Mouse (Mus musculus): ENCODE data around the gene Abcb1b. TPM values are rescaled to one million over a fixed set of nuclear protein-coding genes. Genes with fewer than 3 reads are reported as not detected.

Gene Abcb1b
- polyA plus RNA-seq (2014; fragmentation: Nextera tagmentation; extraction: Ambion mirVana): 0.98 and 1.4 TPM in 2 replicates

- peaks cover 0 to 5% of the 10 kb centered on the region in 2 experiments; a peak in 1 of 4 replicates for H3K4me1 ChIP-seq (ENCODE audit: control insufficient read depth in 2 of 2, insufficient read depth in 2 of 2, low read length in 2 of 2)
- peak within 1 kb of the TSS; percentile 49 to 60 for H3K4me3 ChIP-seq (ENCODE audit: control insufficient read depth in 1 of 2, insufficient read depth in 1 of 2, low read depth in 1 of 2, low read length in 2 of 2)
- no peaks in the 10 kb centered on the region for H3K27me3 ChIP-seq (ENCODE audit: control insufficient read depth, insufficient read depth, low read length)
- H3K9me3 ChIP-seq (ENCODE audit: control insufficient read depth, low read length): no peaks in the 10 kb centered on the region
- no peak within 1 kb of the TSS for H3K27ac ChIP-seq (replicated peaks in 1 of 2; ENCODE audit: control insufficient read depth in 1 of 2, insufficient read depth in 1 of 2, low read depth in 2 of 2, low read length in 2 of 2)
- H3K9ac ChIP-seq (ENCODE audit: low read length): peak within 1 kb of the TSS; percentile 69
- H3K4me2 ChIP-seq (ENCODE audit: low read length): peak within 1 kb of the TSS; percentile 98
- H3K36me3 ChIP-seq (ENCODE audit: control insufficient read depth, insufficient read depth, low read length): no peaks in the 10 kb centered on the region
- peak; percentile 54; the same call in 1 of the 2 replicates for ATAC-seq (ENCODE audit: insufficient number of reproducible peaks, insufficient read depth, low FRiP score, low read depth)
- WGBS: under 1% methylated on average over 47 of the region's 48 CpGs
Observed at GRCm38 (mm10) chr5:8797987-8798751, at the start of gene Abcb1b. Gene Abcb1b, plus strand, starts transcription at chr5:8798147.

- H3K4me1 ChIP-seq (ENCODE audit: control insufficient read depth in 2 of 2, insufficient read depth in 2 of 2, low read length in 2 of 2): no peaks in the 10 kb centered on the region
- H3K36me3 ChIP-seq (ENCODE audit: control insufficient read depth, insufficient read depth, low read length): no peaks in the 10 kb centered on the region
- WGBS: 58% methylated on average over 3 of the region's 3 CpGs
- H3K27me3 ChIP-seq (ENCODE audit: control insufficient read depth, insufficient read depth, low read length): no peaks in the 10 kb centered on the region
- no peaks in the 10 kb centered on the region for H3K9me3 ChIP-seq (ENCODE audit: control insufficient read depth, low read length)
- no peak overlapping the region for H3K4me2 ChIP-seq (ENCODE audit: low read length)
- no peak overlapping the region for H3K27ac ChIP-seq (replicated peaks in 1 of 2; ENCODE audit: control insufficient read depth in 1 of 2, insufficient read depth in 1 of 2, low read depth in 2 of 2, low read length in 2 of 2)
- no peak overlapping the region for H3K9ac ChIP-seq (ENCODE audit: low read length)
- no peak overlapping the region for H3K4me3 ChIP-seq (ENCODE audit: control insufficient read depth in 1 of 2, insufficient read depth in 1 of 2, low read depth in 1 of 2, low read length in 2 of 2)
- ATAC-seq (ENCODE audit: insufficient number of reproducible peaks, insufficient read depth, low FRiP score, low read depth): no peak
Observed at GRCm38 (mm10) chr5:8772866-8773265, 25.1 kb upstream of the Abcb1b start.

GRCm38 (mm10) chr5:8778311-8778710, 19.6 kb upstream of the Abcb1b start:
- H3K4me2 ChIP-seq (ENCODE audit: low read length): no peak overlapping the region
- H3K4me3 ChIP-seq (ENCODE audit: control insufficient read depth in 1 of 2, insufficient read depth in 1 of 2, low read depth in 1 of 2, low read length in 2 of 2): no peak overlapping the region
- H3K27me3 ChIP-seq (ENCODE audit: control insufficient read depth, insufficient read depth, low read length): no peaks in the 10 kb centered on the region
- H3K4me1 ChIP-seq (ENCODE audit: control insufficient read depth in 2 of 2, insufficient read depth in 2 of 2, low read length in 2 of 2): no peaks in the 10 kb centered on the region
- H3K9me3 ChIP-seq (ENCODE audit: control insufficient read depth, low read length): no peaks in the 10 kb centered on the region
- ATAC-seq (ENCODE audit: insufficient number of reproducible peaks, insufficient read depth, low FRiP score, low read depth): no peak
- 77% methylated on average over 2 of the region's 2 CpGs for WGBS
- H3K27ac ChIP-seq (replicated peaks in 1 of 2; ENCODE audit: control insufficient read depth in 1 of 2, insufficient read depth in 1 of 2, low read depth in 2 of 2, low read length in 2 of 2): no peak overlapping the region
- H3K36me3 ChIP-seq (ENCODE audit: control insufficient read depth, insufficient read depth, low read length): no peaks in the 10 kb centered on the region
- H3K9ac ChIP-seq (ENCODE audit: low read length): no peak overlapping the region

GRCm38 (mm10) chr5:8778751-8779150, 19.2 kb upstream of the Abcb1b start:
- H3K9me3 ChIP-seq (ENCODE audit: control insufficient read depth, low read length): no peaks in the 10 kb centered on the region
- no peak overlapping the region for H3K9ac ChIP-seq (ENCODE audit: low read length)
- H3K36me3 ChIP-seq (ENCODE audit: control insufficient read depth, insufficient read depth, low read length): no peaks in the 10 kb centered on the region
- H3K4me1 ChIP-seq (ENCODE audit: control insufficient read depth in 2 of 2, insufficient read depth in 2 of 2, low read length in 2 of 2): no peaks in the 10 kb centered on the region
- H3K4me2 ChIP-seq (ENCODE audit: low read length): no peak overlapping the region
- 81% methylated on average over 2 of the region's 2 CpGs for WGBS
- no peak for ATAC-seq (ENCODE audit: insufficient number of reproducible peaks, insufficient read depth, low FRiP score, low read depth)
- H3K27ac ChIP-seq (replicated peaks in 1 of 2; ENCODE audit: control insufficient read depth in 1 of 2, insufficient read depth in 1 of 2, low read depth in 2 of 2, low read length in 2 of 2): no peak overlapping the region
- H3K27me3 ChIP-seq (ENCODE audit: control insufficient read depth, insufficient read depth, low read length): no peaks in the 10 kb centered on the region
- H3K4me3 ChIP-seq (ENCODE audit: control insufficient read depth in 1 of 2, insufficient read depth in 1 of 2, low read depth in 1 of 2, low read length in 2 of 2): no peak overlapping the region

DNA sequence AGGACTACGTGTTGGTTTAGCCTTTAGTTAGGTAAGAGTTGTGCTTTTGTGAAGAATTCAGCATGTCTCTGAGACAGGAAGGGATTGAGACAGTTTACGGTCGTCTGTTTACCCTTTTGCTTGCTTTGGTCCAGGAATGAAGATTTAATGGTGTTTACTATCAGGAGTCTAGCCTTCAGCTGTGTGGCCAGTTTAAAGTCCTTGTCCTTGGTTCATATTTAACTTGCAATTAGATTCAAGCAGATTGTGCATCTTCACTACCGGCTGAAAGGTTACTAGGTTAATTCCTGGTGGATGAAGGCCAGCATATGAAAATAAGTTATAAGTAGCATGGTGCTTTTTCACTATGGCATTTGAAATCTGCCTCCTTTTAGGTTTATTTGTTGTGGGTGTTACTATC, 5.7 kb upstream of the Abcb1b start:
- Histone ChIP-seq H3K4me3 (ENCODE audit: control insufficient read depth in 1 of 2, insufficient read depth in 1 of 2, low read depth in 1 of 2, low read length in 2 of 2) (no peak overlapping the region), H3K9me3 (ENCODE audit: control insufficient read depth, low read length) (no peaks in the 10 kb centered on the region), H3K4me2 (ENCODE audit: low read length) (no peak overlapping the region), H3K27ac (replicated peaks in 1 of 2; ENCODE audit: control insufficient read depth in 1 of 2, insufficient read depth in 1 of 2, low read depth in 2 of 2, low read length in 2 of 2) (no peak overlapping the region), H3K4me1 (ENCODE audit: control insufficient read depth in 2 of 2, insufficient read depth in 2 of 2, low read length in 2 of 2) (no peaks in the 10 kb centered on the region), H3K36me3 (ENCODE audit: control insufficient read depth, insufficient read depth, low read length) (no peaks in the 10 kb centered on the region), H3K9ac (ENCODE audit: low read length) (no peak overlapping the region), H3K27me3 (ENCODE audit: control insufficient read depth, insufficient read depth, low read length) (no peaks in the 10 kb centered on the region)
- WGBS: 81% methylated on average over 4 of the region's 4 CpGs
- ATAC-seq (ENCODE audit: insufficient number of reproducible peaks, insufficient read depth, low FRiP score, low read depth): no peak

DNA sequence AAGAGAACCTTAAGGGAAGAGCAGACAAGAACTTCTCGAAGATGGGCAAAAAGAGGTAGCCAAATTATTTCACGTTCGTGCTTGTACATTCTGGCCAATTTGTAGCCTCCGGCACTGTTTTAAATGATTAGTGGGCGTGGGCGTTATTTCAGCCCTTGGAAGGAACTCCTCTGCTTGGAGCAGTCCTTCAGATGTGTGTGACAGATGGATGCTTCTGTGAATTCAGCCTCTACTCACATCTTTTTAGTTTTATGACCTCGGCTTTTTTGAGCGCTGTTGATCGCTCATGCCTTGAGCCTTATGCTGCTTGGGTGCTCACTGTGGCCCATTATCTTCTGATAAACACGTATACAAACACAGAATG, 787 bp downstream of the Abcb1b start:
- no peaks in the 10 kb centered on the region for H3K36me3 ChIP-seq (ENCODE audit: control insufficient read depth, insufficient read depth, low read length)
- peak overlapping the region; percentile 98 for H3K4me2 ChIP-seq (ENCODE audit: low read length)
- 32% methylated on average over 10 of the region's 10 CpGs for WGBS
- ATAC-seq (ENCODE audit: insufficient number of reproducible peaks, insufficient read depth, low FRiP score, low read depth): no peak
- peaks cover 0 to 5% of the 10 kb centered on the region in 2 experiments; a peak in 1 of 4 replicates for H3K4me1 ChIP-seq (ENCODE audit: control insufficient read depth in 2 of 2, insufficient read depth in 2 of 2, low read length in 2 of 2)
- peak overlapping the region; percentile 49 to 60 for H3K4me3 ChIP-seq (ENCODE audit: control insufficient read depth in 1 of 2, insufficient read depth in 1 of 2, low read depth in 1 of 2, low read length in 2 of 2)
- no peak overlapping the region for H3K27ac ChIP-seq (replicated peaks in 1 of 2; ENCODE audit: control insufficient read depth in 1 of 2, insufficient read depth in 1 of 2, low read depth in 2 of 2, low read length in 2 of 2)
- H3K9me3 ChIP-seq (ENCODE audit: control insufficient read depth, low read length): no peaks in the 10 kb centered on the region
- H3K9ac ChIP-seq (ENCODE audit: low read length): peak overlapping the region; percentile 69
- H3K27me3 ChIP-seq (ENCODE audit: control insufficient read depth, insufficient read depth, low read length): no peaks in the 10 kb centered on the region

DNA sequence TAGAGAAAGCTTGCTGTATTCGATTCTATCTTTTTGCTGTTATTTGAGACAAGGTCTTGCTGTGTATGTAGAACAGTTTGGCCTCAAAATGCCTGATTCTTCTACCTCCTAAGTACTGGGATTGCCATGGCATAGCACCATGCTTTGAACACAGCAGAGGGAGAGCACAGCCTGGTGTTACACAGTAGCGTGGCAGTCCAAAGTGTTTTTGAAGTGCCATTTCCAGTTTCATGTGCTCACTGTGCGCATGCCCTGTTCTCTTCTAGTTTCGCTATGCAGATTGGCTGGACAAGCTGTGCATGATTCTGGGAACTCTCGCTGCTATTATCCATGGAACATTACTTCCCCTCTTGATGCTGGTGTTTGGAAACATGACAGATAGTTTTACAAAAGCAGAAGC, 7.8 kb downstream of the Abcb1b start:
- Histone ChIP-seq H3K9ac (ENCODE audit: low read length) (no peak overlapping the region), H3K27me3 (ENCODE audit: control insufficient read depth, insufficient read depth, low read length) (no peaks in the 10 kb centered on the region), H3K4me1 (ENCODE audit: control insufficient read depth in 2 of 2, insufficient read depth in 2 of 2, low read length in 2 of 2) (no peaks in the 10 kb centered on the region), H3K27ac (replicated peaks in 1 of 2; ENCODE audit: control insufficient read depth in 1 of 2, insufficient read depth in 1 of 2, low read depth in 2 of 2, low read length in 2 of 2) (no peak overlapping the region), H3K4me2 (ENCODE audit: low read length) (no peak overlapping the region), H3K9me3 (ENCODE audit: control insufficient read depth, low read length) (no peaks in the 10 kb centered on the region), H3K36me3 (ENCODE audit: control insufficient read depth, insufficient read depth, low read length) (no peaks in the 10 kb centered on the region), H3K4me3 (ENCODE audit: control insufficient read depth in 1 of 2, insufficient read depth in 1 of 2, low read depth in 1 of 2, low read length in 2 of 2) (no peak overlapping the region)
- ATAC-seq (ENCODE audit: insufficient number of reproducible peaks, insufficient read depth, low FRiP score, low read depth): no peak
- 80% methylated on average over 5 of the region's 5 CpGs for WGBS

Measured in heart, embryonic 14.5 days (tissue).